In genomic region chr9:115053779-115054178, GRCm38 (mm10) we compare ENCODE assay signal across 21 mouse cellular contexts.
"Had no signal": no experiment of that assay in that cellular context is flagged by ENCODE, and none has a peak within 500 bp of the region (broad histone marks: within the 10 kb centered on the region; RNA-seq: fewer than 3 reads in every experiment).

No protein-coding gene starts in this region.

- H3K9ac ChIP-seq: limb, embryonic 13.5 days; liver, embryonic 12.5 days; liver, embryonic 15.5 days; lung, embryonic 15.5 days; midbrain, embryonic 13.5 days; neural tube, embryonic 13.5 days had no signal

- H3K4me1 ChIP-seq: liver, embryonic 15.5 days; megakaryocyte, embryonic 14.5 days had no signal

- H3K4me2 ChIP-seq: limb, embryonic 13.5 days; liver, embryonic 12.5 days; liver, embryonic 15.5 days; lung, embryonic 15.5 days; midbrain, embryonic 13.5 days; neural tube, embryonic 13.5 days had no signal

- H3K9me3 ChIP-seq: limb, embryonic 10.5 days; liver, embryonic 12.5 days; liver, embryonic 15.5 days; lung, embryonic 15.5 days; midbrain, embryonic 10.5 days; midbrain, embryonic 13.5 days; neural tube, embryonic 13.5 days had no signal

- H3K27ac ChIP-seq: limb, embryonic 10.5 days; limb, embryonic 13.5 days; liver, embryonic 12.5 days; liver, embryonic 15.5 days; lung, embryonic 15.5 days; midbrain, embryonic 13.5 days; neural tube, embryonic 13.5 days had no signal

- H3K27me3 ChIP-seq: limb, embryonic 13.5 days; liver, embryonic 12.5 days; liver, embryonic 15.5 days; lung, embryonic 15.5 days; midbrain, embryonic 13.5 days; neural tube, embryonic 13.5 days had no signal

- H3K36me3 ChIP-seq: limb, embryonic 10.5 days; limb, embryonic 13.5 days; liver, embryonic 12.5 days; liver, embryonic 15.5 days; lung, embryonic 15.5 days; midbrain, embryonic 10.5 days; midbrain, embryonic 13.5 days; neural tube, embryonic 13.5 days had no signal

- ATAC-seq: liver, embryonic 12.5 days; midbrain, embryonic 13.5 days; midbrain, embryonic 16.5 days had no signal

- H3K4me3 ChIP-seq: limb, embryonic 10.5 days; limb, embryonic 13.5 days; liver, embryonic 12.5 days; liver, embryonic 15.5 days; lung, embryonic 15.5 days; megakaryocyte, embryonic 14.5 days; midbrain, embryonic 10.5 days; midbrain, embryonic 13.5 days; myocyte; neural tube, embryonic 13.5 days had no signal

- DNase-seq: kidney, adult 8-10 months; kidney, postnatal 14 days; kidney, postnatal 4 days; liver; lung, adult 18-20 months; lung, postnatal 10 days; lung, postnatal 36 days; retina, postnatal 1 day; thymus, adult 2 months; thymus, postnatal 14 days had no signal
